Mouse (Mus musculus) stomach, embryonic 15.5 days (tissue): ENCODE data around the gene Ccr6. TPM values are rescaled to one million over a fixed set of nuclear protein-coding genes. Genes with fewer than 3 reads are reported as not detected.

Source experiments
- ATAC-seq: fragments of 200-750 bp; cut with Nextera tagmentation; 2 replicates; pipeline ENCODE4 v1.8.0; 2017; ENCODE audit warnings: low read depth, moderate number of reproducible peaks, moderate TSS enrichment; ENCODE audit not compliant: insufficient read depth, low FRiP score
- H3K27ac ChIP-seq: fragments of 300-500 bp; sonication (generic); 2 replicates; pipeline ENCODE4 v1.5.1; 2015; ENCODE audit warnings: mild to moderate bottlenecking, inconsistent platforms
- H3K27me3 ChIP-seq: fragments of 300-500 bp; sonication (generic); replicated peaks from 2 replicates; pipeline ENCODE4 v1.6.1; 2015; ENCODE audit warnings: inconsistent platforms
- H3K36me3 ChIP-seq: fragments of 300-500 bp; sonication (generic); 2 replicates; pipeline ENCODE4 v1.6.1; 2015; ENCODE audit warnings: inconsistent platforms
- H3K4me1 ChIP-seq: fragments of 300-500 bp; sonication (generic); 2 replicates; pipeline ENCODE4 v1.6.1; 2015; ENCODE audit warnings: inconsistent platforms
- H3K4me2 ChIP-seq: fragments of 300-500 bp; sonication (generic); 2 replicates; pipeline ENCODE4 v1.6.1; 2015; ENCODE audit warnings: mild to moderate bottlenecking, inconsistent platforms
- H3K4me3 ChIP-seq: fragments of 300-500 bp; sonication (generic); replicated peaks from 2 replicates; pipeline ENCODE4 v1.5.1; 2015; ENCODE audit warnings: inconsistent platforms
- H3K9ac ChIP-seq: fragments of 300-500 bp; sonication (generic); 2 replicates; pipeline ENCODE4 v1.6.1; 2015; ENCODE audit warnings: inconsistent platforms
- H3K9me3 ChIP-seq: fragments of 300-500 bp; sonication (generic); 2 replicates; pipeline ENCODE4 v1.6.1; 2016; ENCODE audit warnings: inconsistent platforms
- WGBS: fragments of 180-500 bp; shearing (Covaris S2); methylation state at CpG from one replicate; pipeline ENCODE4 v1.1.7; 2015; 5-methylcytosine and 5-hydroxymethylcytosine counted together
- polyA plus RNA-seq: library from polyadenylated mRNA; unstranded; fragments of >200 nt; fragmentation: Nextera tagmentation; extraction: Ambion mirVana; gene quantifications from 2 replicates; pipeline ENCODE4 v1.2.1, GENCODE M21; 2015

The Ccr6 gene
- polyA plus RNA-seq, 1 experiment from 2014 or later, result 1.0 TPM

GRCm38 (mm10) chr17:8289993-8290679 lies 54.3 kb downstream of the Ccr6 start:
- H3K9me3 ChIP-seq, result no peaks in the 10 kb centered on the region
- H3K4me1 ChIP-seq, result peaks cover 2% of the 10 kb centered on the region; the same call in 1 of the 2 replicates
- no peak for ATAC-seq
- 95% methylated on average over 3 of the region's 3 CpGs for WGBS
- H3K9ac ChIP-seq, result no peak overlapping the region
- H3K27ac ChIP-seq, result no peak overlapping the region
- H3K4me3 ChIP-seq, result no peak overlapping the region
- H3K27me3 ChIP-seq, result no peaks in the 10 kb centered on the region
- no peak overlapping the region for H3K4me2 ChIP-seq
- 0 out of 2 replicates have a peak, but pooled peaks cover 3% of the 10 kb centered on the region for H3K36me3 ChIP-seq

GRCm38 (mm10) chr17:8290736-8291135 lies 54.9 kb downstream of the Ccr6 start:
- Histone ChIP-seq H3K4me1 (no peaks in the 10 kb centered on the region), H3K9ac (no peak overlapping the region), H3K27me3 (no peaks in the 10 kb centered on the region), H3K4me3 (no peak overlapping the region), H3K9me3 (no peaks in the 10 kb centered on the region), H3K36me3 (0 out of 2 replicates have a peak, but pooled peaks cover 3% of the 10 kb centered on the region), H3K4me2 (no peak overlapping the region), H3K27ac (no peak overlapping the region)
- ATAC-seq, result no peak

GRCm38 (mm10) chr17:8295825-8296224 lies 60.0 kb downstream of the Ccr6 start:
- H3K27me3 ChIP-seq, result no peaks in the 10 kb centered on the region
- H3K9ac ChIP-seq, result no peak overlapping the region
- H3K4me3 ChIP-seq, result no peak overlapping the region
- H3K27ac ChIP-seq, result no peak overlapping the region
- H3K9me3 ChIP-seq, result no peaks in the 10 kb centered on the region
- no peak for ATAC-seq
- no peaks in the 10 kb centered on the region for H3K4me1 ChIP-seq
- 0 out of 2 replicates have a peak, but pooled peaks cover 4% of the 10 kb centered on the region for H3K36me3 ChIP-seq
- no peak overlapping the region for H3K4me2 ChIP-seq

GRCm38 (mm10) chr17:8296313-8296844 lies 60.5 kb downstream of the Ccr6 start:
- H3K4me2 ChIP-seq, result no peak overlapping the region
- H3K4me3 ChIP-seq, result no peak overlapping the region
- 0 out of 2 replicates have a peak, but pooled peaks cover 4% of the 10 kb centered on the region for H3K36me3 ChIP-seq
- ATAC-seq, result no peak
- H3K27me3 ChIP-seq, result no peaks in the 10 kb centered on the region
- H3K27ac ChIP-seq, result no peak overlapping the region
- WGBS, result 80% methylated on average over 9 of the region's 9 CpGs
- no peaks in the 10 kb centered on the region for H3K9me3 ChIP-seq
- H3K4me1 ChIP-seq, result no peaks in the 10 kb centered on the region
- no peak overlapping the region for H3K9ac ChIP-seq

- ATAC-seq, result no peak
- H3K27me3 ChIP-seq, result no peaks in the 10 kb centered on the region
- H3K9me3 ChIP-seq, result no peaks in the 10 kb centered on the region
- H3K27ac ChIP-seq, result no peak overlapping the region
- no peaks in the 10 kb centered on the region for H3K4me1 ChIP-seq
- 81% methylated on average over 5 of the region's 5 CpGs for WGBS
- no peak overlapping the region for H3K4me2 ChIP-seq
- H3K36me3 ChIP-seq, result 0 out of 2 replicates have a peak, but pooled peaks cover 4% of the 10 kb centered on the region
- H3K9ac ChIP-seq, result no peak overlapping the region
- H3K4me3 ChIP-seq, result no peak overlapping the region
These were observed 61.9 kb downstream of the Ccr6 start for GRCm38 (mm10) chr17:8297746-8298145.

- no peaks in the 10 kb centered on the region for H3K27me3 ChIP-seq
These were observed 62.4 kb downstream of the Ccr6 start for GRCm38 (mm10) chr17:8298281-8298680.

GRCm38 (mm10) chr17:8299524-8299923 lies 63.7 kb downstream of the Ccr6 start:
- Histone ChIP-seq H3K36me3 (0 out of 2 replicates have a peak, but pooled peaks cover 4% of the 10 kb centered on the region), H3K9ac (no peak overlapping the region), H3K27ac (no peak overlapping the region), H3K4me1 (no peaks in the 10 kb centered on the region), H3K9me3 (no peaks in the 10 kb centered on the region), H3K27me3 (no peaks in the 10 kb centered on the region), H3K4me2 (no peak overlapping the region), H3K4me3 (no peak overlapping the region)
- ATAC-seq, result no peak

More at GRCm38 (mm10) chr17:8298281-8298680, 62.4 kb downstream of the Ccr6 start:
- 87% methylated on average over 2 of the region's 2 CpGs for WGBS
- Histone ChIP-seq H3K4me3 (no peak overlapping the region), H3K9ac (no peak overlapping the region), H3K4me2 (no peak overlapping the region), H3K9me3 (no peaks in the 10 kb centered on the region), H3K4me1 (no peaks in the 10 kb centered on the region), H3K36me3 (0 out of 2 replicates have a peak, but pooled peaks cover 4% of the 10 kb centered on the region), H3K27ac (no peak overlapping the region)
- no peak for ATAC-seq

GRCm38 (mm10) chr17:8301515-8301914 lies 65.7 kb downstream of the Ccr6 start:
- WGBS, result 79% methylated on average over 4 of the region's 4 CpGs
- no peaks in the 10 kb centered on the region for H3K9me3 ChIP-seq
- no peak overlapping the region for H3K4me2 ChIP-seq
- H3K9ac ChIP-seq, result no peak overlapping the region
- H3K4me3 ChIP-seq, result no peak overlapping the region
- 0 out of 2 replicates have a peak, but pooled peaks cover 4% of the 10 kb centered on the region for H3K36me3 ChIP-seq
- H3K4me1 ChIP-seq, result no peaks in the 10 kb centered on the region
- H3K27me3 ChIP-seq, result no peaks in the 10 kb centered on the region
- ATAC-seq, result no peak
- H3K27ac ChIP-seq, result no peak overlapping the region

- Histone ChIP-seq H3K4me2 (no peak overlapping the region), H3K27me3 (no peaks in the 10 kb centered on the region), H3K4me1 (no peaks in the 10 kb centered on the region), H3K9ac (no peak overlapping the region), H3K36me3 (0 out of 2 replicates have a peak, but pooled peaks cover 3% of the 10 kb centered on the region), H3K9me3 (no peaks in the 10 kb centered on the region), H3K27ac (no peak overlapping the region), H3K4me3 (no peak overlapping the region)
- WGBS, result 66% methylated on average over 7 of the region's 7 CpGs
- no peak for ATAC-seq
These were observed 67.1 kb downstream of the Ccr6 start for GRCm38 (mm10) chr17:8302772-8303438.

GRCm38 (mm10) chr17:8303671-8304070 lies 67.8 kb downstream of the Ccr6 start:
- WGBS, result 35% methylated on average over 5 of the region's 5 CpGs
- no peak for ATAC-seq
- no peak overlapping the region for H3K9ac ChIP-seq

GRCm38 (mm10) chr17:8305801-8306200 lies 70.0 kb downstream of the Ccr6 start:
- H3K4me1 ChIP-seq, result no peaks in the 10 kb centered on the region
- H3K27me3 ChIP-seq, result no peaks in the 10 kb centered on the region
- H3K9ac ChIP-seq, result no peak overlapping the region
- H3K9me3 ChIP-seq, result no peaks in the 10 kb centered on the region
- no peaks in the 10 kb centered on the region for H3K36me3 ChIP-seq
- H3K4me3 ChIP-seq, result no peak overlapping the region
- no peak overlapping the region for H3K4me2 ChIP-seq
- no peak overlapping the region for H3K27ac ChIP-seq
- 39% methylated on average over 3 of the region's 3 CpGs for WGBS
- ATAC-seq, result no peak

More at GRCm38 (mm10) chr17:8303671-8304070, 67.8 kb downstream of the Ccr6 start:
- Histone ChIP-seq H3K9me3 (no peaks in the 10 kb centered on the region), H3K27me3 (no peaks in the 10 kb centered on the region), H3K27ac (no peak overlapping the region), H3K4me2 (no peak overlapping the region), H3K36me3 (no peaks in the 10 kb centered on the region), H3K4me3 (no peak overlapping the region), H3K4me1 (no peaks in the 10 kb centered on the region)
